Mouse (Mus musculus): ENCODE measurements around the gene Tinf2. TPM values are rescaled to one million over a fixed set of nuclear protein-coding genes. Genes with fewer than 3 reads are reported as not detected.

Gene Tinf2
- total RNA-seq, 2 experiments from 2014 or later = 9.4 to 10.8 TPM

- intact Hi-C loops (cut with DNase I) = no loop called here
- DNase-seq = no peak
These were observed 25.8 kb upstream of the Tinf2 start for GRCm38 (mm10) chr14:55707397-55707796.

DNA sequence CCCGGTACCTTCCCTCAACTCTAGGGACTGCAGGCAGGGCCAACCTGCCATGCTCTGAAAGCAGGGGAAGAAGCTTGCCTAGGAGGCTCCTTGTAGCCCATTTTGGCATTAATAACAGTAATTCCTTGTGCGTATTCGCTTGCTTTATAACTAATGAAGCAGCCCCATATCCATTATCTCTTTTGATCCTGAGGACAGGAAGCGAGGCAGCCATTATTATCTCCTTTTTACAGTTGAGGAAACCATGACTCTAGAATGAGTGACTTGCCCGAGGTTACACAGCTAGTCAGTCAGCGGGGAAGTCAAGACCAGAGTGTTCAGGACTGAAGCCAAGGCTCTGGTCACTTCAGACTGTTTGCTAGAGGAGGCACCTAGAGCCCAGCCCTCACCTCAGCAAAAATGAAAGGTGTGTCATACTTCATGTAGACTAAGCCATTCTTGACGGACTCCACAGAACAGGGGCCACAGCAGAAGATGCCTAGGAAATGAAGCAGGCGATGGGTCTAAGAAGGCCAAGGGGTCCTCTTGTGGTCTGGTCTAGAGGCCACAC lies 24.5 kb upstream of the Tinf2 start:
- intact Hi-C loops (cut with DNase I) = no loop called here
- no peak for DNase-seq

DNA sequence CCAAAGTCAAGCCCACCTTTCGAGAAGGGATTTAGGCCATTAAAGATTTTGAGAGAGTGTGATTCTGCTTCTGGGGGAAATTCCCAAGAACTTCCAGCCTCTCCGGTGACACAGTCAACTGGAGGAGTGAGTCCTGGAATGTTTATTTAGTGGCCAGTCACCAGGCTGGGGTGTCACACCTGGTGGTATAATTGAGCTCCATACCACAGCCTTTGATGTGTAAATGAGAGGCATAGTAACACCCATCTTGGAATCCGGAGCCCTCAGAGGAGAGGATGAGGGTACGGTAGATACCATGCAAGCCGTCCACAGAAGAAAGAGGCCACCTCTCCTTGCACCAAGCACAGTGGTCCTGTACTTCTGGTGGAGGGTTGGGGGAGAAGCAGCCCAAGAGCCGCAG lies 21.1 kb upstream of the Tinf2 start:
- intact Hi-C loops (cut with DNase I) = no loop called here
- no peak for DNase-seq

- no peak for DNase-seq
- intact Hi-C loops (cut with DNase I) = no loop called here
These were observed 19.5 kb upstream of the Tinf2 start for GRCm38 (mm10) chr14:55701131-55701530.

DNA sequence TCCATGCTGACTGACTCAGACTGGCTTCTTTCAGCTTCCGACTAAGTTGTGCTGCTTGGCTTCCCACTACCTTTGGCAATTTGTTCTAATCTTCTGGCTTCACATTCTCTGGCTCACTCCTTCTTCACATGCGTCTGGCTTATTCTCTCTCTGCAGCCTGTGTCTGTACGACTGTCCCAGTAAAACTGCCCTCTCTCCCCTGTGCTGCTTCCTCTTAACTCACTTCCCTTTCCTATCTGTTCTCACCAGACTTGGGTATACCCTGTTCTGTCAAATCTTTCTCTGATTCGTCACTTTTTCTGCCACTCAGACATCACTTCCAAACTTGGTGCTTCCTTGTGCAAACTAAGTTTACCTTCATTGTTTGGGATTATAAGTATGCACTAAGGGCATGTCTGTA lies 15.6 kb upstream of the Tinf2 start:
- DNase-seq = no peak
- intact Hi-C loops (cut with DNase I) = no loop called here

GRCm38 (mm10) chr14:55689433-55689832 lies 7.8 kb upstream of the Tinf2 start:
- no peak for DNase-seq
- intact Hi-C loops (cut with DNase I) = no loop called here

- intact Hi-C loops (cut with DNase I) = loop anchor here (5.0 kb wide), 1 partner anchor 220 kb away; the partner anchor contains the start of gene Sdr39u1
- DNase-seq = no peak
These were observed 486 bp upstream of the Tinf2 start for GRCm38 (mm10) chr14:55682118-55682493.

DNA sequence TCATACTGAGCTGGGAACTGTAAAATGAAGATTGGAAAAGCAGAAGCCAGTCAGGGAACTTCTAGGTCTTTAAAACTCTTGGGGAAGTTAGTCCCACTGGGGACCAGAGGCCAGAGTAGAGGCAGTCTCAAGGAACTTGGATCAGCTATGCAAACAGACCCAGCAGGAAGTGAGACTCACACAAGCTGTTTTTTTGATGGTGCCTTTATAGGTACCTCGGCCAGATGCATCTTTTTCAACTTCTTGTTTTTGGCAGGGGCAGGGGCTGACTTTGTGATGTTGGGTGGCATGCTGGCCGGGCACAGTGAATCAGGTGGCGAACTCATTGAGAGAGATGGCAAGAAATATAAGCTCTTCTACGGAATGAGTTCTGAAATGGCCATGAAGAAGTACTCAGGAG lies 4.0 kb downstream of the Tinf2 start:
- intact Hi-C loops (cut with DNase I) = no loop called here
- DNase-seq = no peak

- DNase-seq = no peak
- intact Hi-C loops (cut with DNase I) = no loop called here
These were observed 8.9 kb downstream of the Tinf2 start for GRCm38 (mm10) chr14:55672741-55673060.

DNA sequence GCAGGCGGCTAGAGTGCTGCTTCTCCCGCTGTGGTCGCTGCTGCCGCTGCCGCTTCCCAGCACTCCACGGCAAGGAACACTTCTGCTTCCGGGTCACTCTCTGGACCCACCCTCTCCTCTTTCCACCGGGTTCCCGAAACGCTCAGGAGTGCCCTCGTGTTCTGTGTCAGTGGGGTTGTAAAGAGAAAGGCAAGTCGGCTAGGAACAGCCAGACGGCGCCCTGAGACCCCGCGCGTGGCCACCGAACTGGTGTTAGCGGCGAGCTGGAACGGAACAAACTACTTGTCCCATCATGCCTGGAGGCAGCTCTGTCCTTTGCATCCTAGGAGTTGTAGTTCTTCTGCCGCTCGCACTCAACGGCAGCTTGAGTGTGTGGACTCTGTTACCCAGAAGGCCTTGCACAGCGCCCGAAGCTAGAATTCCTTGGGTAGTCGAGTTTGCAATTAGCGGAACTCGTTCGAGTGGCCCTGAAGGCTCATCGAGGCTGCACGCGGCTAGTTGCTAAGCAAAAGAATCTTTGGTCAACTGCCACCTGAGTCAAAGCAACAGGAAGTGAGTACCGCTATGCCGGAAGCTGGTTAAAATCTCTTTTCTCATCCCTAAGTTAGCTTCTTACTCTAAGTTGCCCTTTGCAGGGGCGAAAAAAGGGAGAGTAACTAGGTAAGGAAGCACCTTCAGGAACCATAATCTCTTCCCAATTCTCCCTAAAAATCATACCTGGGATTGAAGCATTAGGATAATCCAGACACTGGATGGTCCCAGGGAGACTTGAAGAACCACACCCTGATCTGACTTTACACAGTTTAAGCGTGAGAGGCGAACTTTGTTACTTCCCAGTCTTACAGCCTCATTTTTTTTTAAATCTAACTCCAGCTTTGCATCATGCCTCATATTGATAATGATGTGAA lies 9.5 kb downstream of the Tinf2 start, which contains the start of the genes Gmpr2 and Nedd8:
TSS of gene Gmpr2 (plus strand) at position 109 of the 908 bp plus-strand sequence.
TSS of gene Nedd8 (minus strand) at position 292 of the 908 bp plus-strand sequence.
- intact Hi-C loops (cut with DNase I) = no loop called here
- DNase-seq = peak; percentile 81 to 92

DNA sequence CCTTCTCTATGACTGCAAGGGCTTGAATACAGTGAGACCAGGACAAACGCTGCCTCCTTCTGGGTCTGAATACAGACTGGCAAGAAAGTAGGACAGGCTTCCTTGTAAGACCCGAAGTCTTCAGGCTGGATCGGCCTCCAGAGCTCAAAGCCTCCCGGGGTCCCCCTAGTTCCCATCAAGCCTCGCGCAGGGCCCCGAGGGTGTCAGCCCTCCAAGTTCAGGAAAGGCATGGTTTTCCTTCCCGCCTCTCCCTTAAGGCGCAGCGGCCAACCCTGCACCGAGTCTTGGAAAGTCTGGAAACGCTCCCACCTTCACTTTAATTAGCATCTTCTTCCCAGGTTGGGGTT lies 10.2 kb downstream of the Tinf2 start:
- peak in 1 of 2 experiments; percentile 13 for DNase-seq
- intact Hi-C loops (cut with DNase I) = no loop called here

- intact Hi-C loops (cut with DNase I) = no loop called here
- no peak for DNase-seq
These were observed 21.0 kb downstream of the Tinf2 start for GRCm38 (mm10) chr14:55660636-55661035.

GRCm38 (mm10) chr14:55659960-55660573 lies 21.6 kb downstream of the Tinf2 start, which contains the start of gene Mdp1:
Mdp1 (minus strand) TSS chr14:55660508.
- intact Hi-C loops (cut with DNase I) = no loop called here
- peak; percentile 64 to 66 for DNase-seq

- intact Hi-C loops (cut with DNase I) = no loop called here
- DNase-seq = no peak
These were observed 23.6 kb downstream of the Tinf2 start for GRCm38 (mm10) chr14:55658011-55658410.

GRCm38 (mm10) chr14:55656935-55657334 lies 24.7 kb downstream of the Tinf2 start:
- no peak for DNase-seq
- intact Hi-C loops (cut with DNase I) = no loop called here

DNA sequence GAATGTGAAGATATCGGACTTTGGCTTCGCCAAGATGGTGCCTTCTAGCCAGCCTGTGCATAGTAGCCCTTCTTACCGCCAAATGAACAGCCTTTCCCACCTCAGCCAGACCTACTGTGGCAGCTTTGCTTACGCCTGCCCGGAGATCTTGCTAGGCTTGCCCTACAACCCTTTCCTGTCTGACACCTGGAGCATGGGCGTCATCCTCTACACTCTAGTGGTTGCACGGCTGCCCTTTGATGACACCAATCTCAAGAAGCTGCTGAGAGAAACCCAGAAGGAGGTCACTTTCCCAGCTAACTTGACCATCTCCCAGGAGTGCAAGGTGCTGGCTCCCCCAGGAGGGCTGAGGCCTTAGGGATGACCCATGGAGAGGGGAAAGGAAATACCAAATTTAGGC lies 30.1 kb downstream of the Tinf2 start:
- intact Hi-C loops (cut with DNase I) = no loop called here
- no peak for DNase-seq

- DNase-seq = no peak
- intact Hi-C loops (cut with DNase I) = no loop called here
These were observed 31.7 kb downstream of the Tinf2 start, which contains the start of gene Tssk4 for GRCm38 (mm10) chr14:55649884-55650283. Tssk4 (plus strand) TSS chr14:55650184.

GRCm38 (mm10) chr14:55644261-55644888 lies 37.2 kb downstream of the Tinf2 start:
- DNase-seq = no peak
- intact Hi-C loops (cut with DNase I) = no loop called here

- DNase-seq = peak; percentile 74 to 94
- intact Hi-C loops (cut with DNase I) = no loop called here
These were observed 38.3 kb downstream of the Tinf2 start, which contains the start of gene Tm9sf1 for GRCm38 (mm10) chr14:55643060-55643907. Tm9sf1 (minus strand) TSS chr14:55643806.

- intact Hi-C loops (cut with DNase I) = no loop called here
- DNase-seq = no peak
These were observed 39.0 kb downstream of the Tinf2 start for GRCm38 (mm10) chr14:55642679-55643059.

Measured in gastrocnemius, postnatal 36 days (tissue).